Mouse (Mus musculus) left cerebral cortex, postnatal 36 days (tissue): Measurements from ENCODE around the gene Slco2a1. TPM values are rescaled to one million over a fixed set of nuclear protein-coding genes. Genes with fewer than 3 reads are reported as not detected.
"Not testable (repeated sequence)": the region's sequence is repeated elsewhere in the genome, so short reads cannot be mapped to it uniquely, and the experiment has no call there.

ENCODE experiments used
- DNase-seq, 2 experiments: peaks; one replicate each; pipeline ENCODE4 v3.0.0; 2021 to 2022; ENCODE audit warnings: low spot score in 2 of 2, mixed read lengths in 1 of 2
- intact Hi-C: fragments of 180-260 bp; cut with DNase I; formaldehyde crosslinking; loops from one replicate; pipeline ENCODE4 v1.15.1; 2025
- total RNA-seq, 2 experiments: library from RNA; stranded (reverse); gene quantifications; 2 replicates each; pipeline ENCODE4 v1.2.3; 2021

Slco2a1 gene
- total RNA-seq, 2 experiments from 2014 or later, result 0.63 to 0.76 TPM

DNA sequence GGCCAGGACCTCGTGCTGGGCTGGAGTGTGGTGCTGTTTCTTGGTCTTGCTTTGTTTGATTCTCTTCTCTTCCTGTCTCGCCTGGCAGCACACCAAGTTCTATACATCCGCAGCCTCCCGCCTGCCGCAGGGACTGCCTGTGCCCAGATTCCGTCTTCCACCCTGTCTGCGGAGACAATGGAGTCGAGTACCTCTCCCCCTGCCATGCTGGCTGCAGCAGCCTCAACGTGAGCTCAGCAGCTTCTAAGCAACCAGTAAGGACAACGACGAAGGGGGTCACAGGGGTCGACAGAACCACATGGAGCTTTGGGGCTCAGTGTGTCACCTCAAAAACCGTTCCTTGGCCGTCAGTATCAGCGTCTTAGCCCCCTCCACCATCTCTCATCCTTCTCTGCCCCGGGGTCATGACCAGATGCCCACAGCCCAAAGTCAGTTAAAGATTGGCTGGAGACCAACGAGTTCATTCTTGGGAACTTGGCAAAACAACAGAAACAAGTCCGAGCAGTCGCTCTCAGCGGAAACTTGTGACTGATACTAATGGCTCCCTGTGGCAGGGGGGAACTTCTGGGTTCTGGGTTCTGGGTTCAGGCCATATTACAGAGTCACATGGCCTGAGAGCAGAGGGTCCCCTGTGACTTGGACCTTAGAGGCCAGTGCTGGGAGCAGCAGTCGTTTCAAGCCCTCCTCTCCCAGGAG lies 88.5 kb downstream of the Slco2a1 start:
- intact Hi-C loops, result no loop called here
- DNase-seq, result no peak

DNA sequence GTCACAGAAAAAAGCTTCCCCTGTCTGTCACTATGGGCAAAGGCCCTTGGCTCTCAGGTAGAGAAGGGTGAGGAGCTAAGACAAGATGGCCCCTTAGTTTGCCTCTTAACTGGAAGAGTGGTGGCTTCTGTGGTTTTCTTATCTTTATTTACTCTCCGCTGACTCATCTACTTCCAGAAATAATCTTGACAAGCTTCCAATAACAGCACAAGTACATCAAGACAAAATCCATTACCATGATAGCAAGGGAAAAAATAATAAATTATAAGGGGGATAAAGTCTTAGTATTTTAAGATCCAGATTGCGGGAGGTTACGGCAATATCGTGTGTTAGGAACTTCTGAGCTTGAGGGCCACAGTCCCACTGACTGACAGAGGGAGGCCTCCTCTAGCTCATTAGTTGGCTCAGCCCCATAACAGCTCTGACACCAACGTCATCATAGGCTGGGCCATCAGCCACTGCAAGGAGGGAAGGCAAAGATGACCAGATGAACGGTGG lies 89.7 kb downstream of the Slco2a1 start:
- intact Hi-C loops, result no loop called here
- no peak for DNase-seq

DNA sequence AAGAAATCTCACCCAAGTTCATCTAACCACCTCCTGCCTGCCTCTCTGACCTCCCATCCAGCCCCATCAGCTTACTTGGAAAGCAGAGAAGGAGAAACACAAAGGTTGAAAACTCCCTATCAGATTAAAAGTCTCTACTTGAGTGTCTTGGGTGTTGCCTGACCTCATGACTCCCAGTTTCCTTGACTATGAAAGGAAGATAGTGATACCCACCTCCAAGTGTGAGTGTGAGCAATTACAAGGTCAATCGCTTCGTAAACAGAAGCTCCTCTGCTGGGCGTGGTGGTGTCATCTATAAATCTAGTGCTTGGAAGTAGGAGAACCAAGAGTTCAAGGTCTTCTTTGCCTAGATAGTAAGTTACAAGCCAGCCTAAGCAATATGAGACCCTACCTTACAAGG lies 91.7 kb downstream of the Slco2a1 start:
- intact Hi-C loops, result no loop called here
- DNase-seq, result no peak

DNA sequence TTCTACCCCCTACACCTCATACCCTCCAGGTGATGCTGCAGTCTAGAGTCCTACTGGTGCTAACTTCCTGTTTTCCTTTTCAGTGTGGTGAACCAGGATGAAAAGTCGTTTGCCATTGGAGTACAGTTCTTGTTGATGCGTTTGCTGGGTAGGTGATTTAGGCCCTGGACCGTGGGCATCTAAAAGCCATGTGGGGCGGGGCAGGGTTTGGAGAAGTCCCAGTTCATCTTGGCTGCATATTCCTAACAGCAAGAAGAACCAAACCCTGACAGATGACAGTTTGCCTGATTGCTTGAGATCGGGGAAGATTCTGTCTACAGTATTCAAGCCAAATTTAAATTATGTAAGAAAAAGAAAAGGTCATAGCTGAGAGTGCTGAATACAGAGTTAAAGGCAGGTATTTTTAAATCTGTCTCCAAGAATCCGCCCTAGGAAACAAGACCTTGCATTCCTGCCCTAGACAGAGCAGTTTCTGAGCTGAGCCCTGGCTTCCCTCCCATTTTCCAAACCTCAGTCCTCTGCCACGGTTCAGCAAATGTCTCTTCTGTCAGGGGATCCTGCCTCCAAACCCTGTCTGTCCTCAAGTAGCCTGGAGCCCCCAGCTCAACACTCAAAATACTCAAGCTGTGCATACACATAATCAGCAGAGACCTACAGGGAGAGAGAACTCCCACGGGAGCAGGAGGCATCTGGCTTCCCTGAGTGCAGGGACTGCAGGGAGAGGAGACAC lies 93.9 kb downstream of the Slco2a1 start:
- intact Hi-C loops, result no loop called here
- no peak for DNase-seq

DNA sequence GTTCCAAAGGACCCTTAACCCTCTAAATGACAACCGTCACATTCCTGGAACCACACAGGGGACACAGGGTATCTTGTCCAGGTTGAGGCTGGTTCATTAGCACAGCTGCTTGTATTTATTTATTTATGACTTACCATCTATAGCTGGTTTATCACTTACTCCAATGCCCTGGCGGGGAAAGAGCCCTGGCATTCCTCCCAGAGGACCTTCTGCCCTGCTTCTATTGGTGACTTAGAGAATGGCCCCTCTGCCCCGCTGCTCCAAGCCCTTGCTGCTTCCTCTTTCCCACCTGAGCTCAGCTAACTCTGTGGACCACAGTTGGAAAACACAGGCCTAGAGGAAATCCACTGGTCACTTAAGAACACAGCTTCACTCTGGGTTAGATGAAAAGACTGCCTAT lies 94.9 kb downstream of the Slco2a1 start:
- intact Hi-C loops, result no loop called here
- no peak for DNase-seq

DNA sequence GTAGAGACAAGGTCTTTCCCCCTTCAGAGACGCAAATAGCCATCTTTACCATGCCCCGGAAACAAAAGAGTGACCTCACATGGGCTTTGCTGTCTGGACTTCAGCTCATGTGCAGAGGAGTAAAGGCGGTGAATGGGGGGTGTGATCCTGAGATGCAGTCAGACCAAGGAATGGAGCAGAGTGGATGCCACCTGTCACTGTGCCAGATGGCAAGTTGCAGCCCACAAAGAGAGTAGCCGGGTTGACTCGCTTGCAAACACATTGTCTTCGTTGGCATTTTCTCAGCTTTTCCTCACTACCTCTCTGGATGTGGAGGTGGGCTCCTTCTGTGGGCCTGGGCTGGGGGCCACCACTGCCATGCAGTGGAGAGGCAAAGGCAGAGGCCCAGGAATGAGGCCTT lies 98.2 kb downstream of the Slco2a1 start:
- no peak for DNase-seq
- intact Hi-C loops, result no loop called here

DNA sequence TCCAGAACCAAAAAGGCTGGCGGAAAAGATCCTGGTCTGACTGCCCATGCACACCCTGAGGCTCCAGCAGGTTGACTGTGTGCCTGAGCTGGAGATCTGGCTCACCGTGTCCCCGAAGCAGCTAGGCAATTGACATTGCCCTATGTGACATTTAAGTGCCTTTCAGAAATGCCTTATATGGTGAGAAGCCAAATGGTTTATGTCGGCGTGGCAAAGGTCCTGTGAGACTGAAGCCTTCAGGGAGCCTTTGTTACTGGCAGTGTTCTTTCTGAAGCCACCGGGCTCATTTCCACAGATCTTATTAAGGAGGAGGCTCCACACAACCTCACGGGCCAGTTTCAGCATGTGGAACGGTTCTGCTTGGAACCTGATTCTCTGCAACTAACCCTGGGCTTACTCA lies 98.8 kb downstream of the Slco2a1 start:
- DNase-seq, result no peak
- intact Hi-C loops, result no loop called here

DNA sequence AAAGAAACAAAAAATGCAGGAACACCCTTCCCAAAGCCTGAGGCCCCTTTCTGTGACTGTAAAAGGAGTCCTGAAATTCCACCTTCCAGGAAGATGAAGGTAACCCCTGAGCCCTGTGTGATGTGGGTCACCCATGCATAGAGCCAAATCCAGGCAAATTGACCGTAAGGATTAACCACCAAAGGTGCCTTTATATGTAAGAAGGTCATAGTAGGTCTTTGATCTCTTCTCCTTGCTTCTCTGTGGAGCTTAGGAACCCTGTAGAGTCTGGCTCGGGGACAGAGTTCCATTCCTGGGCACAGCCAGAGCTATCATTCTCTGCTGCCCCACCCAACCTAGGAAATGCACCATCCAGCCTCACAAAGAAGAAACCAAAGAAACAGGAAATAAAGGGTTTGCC lies 100.1 kb downstream of the Slco2a1 start:
- intact Hi-C loops, result no loop called here
- DNase-seq, result no peak

DNA sequence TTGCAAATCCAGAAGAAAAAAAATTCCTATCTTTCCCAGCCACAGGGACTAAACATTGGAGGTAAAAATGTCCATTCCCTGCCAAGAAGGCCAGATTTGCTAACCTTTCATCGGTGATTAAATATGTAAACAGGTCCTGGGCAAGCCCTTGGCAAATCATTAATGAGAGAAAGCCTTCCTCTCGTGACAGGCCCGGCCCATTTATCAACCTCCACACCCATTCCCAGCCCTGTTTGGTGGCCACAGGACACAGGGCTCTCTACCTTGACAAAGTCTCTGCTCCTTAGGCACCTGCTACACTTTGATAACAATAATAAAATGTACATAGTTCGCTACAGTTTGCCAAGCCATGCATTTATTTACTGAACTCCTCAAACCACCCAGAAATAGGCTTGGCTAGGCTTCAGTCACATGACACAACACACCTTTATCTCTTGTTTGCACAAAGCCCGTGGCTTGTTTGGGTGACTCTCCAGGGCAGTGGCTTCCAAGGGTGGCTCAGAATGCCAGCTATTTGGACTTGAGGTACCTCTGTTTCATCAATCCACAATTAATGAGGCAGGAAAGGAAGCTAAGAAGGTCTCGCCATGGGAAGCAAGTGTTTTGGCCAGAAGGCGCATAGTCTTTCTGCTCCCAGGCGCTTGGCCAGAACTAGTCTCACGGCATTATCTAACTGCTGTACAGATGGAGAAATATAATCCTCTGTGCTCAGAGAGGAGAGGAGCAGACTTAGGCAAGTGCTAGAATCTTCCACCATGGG lies 101.8 kb downstream of the Slco2a1 start:
- DNase-seq, result no peak
- intact Hi-C loops, result loop anchor here (5.0 kb wide), 1 partner anchor 212 kb away; no protein-coding TSS in a partner anchor

DNA sequence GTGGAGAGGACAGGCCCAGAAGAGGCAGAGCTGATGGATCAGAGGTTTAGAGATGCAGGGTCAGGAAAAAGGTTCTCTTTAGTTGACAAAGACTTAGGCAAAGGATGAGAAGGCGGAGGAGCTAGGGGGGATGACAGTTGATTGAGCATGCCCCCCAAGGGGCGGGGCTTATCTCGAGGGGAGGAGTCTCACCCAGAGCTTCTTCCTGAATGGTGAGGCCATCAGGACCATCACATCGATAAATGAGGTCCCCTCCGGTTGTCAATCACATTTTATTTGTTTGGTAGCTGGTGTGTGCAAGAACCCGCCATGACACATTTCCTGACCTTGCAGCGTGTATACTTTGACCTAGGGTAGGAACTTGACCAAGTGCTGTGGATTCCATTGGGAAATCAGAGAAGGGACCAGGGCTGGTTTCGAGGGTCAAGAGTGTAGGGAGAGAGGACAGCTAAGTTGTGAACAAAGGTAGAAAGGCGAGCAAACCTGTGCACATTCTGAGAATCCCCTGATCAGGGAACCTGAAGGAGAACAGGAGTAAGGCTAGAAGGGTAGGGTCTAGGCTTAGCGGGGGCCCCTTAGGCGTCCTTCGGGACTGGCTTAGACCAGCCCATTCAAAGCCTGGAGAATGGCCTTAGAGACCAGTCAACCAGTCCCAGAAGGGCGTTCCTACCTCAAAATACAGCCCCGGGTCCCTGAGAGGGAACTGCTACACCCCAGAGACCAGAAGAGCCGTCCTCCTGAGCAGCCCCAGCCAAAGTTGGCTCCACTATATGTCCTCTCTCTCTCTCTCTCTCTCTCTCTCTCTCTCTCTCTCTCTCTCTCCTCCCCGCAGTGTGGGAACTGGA lies 102.7 kb downstream of the Slco2a1 start:
- intact Hi-C loops, result loop anchor here (5.0 kb wide), 1 partner anchor 211 kb away; no protein-coding TSS in a partner anchor
- no peak for DNase-seq

DNA sequence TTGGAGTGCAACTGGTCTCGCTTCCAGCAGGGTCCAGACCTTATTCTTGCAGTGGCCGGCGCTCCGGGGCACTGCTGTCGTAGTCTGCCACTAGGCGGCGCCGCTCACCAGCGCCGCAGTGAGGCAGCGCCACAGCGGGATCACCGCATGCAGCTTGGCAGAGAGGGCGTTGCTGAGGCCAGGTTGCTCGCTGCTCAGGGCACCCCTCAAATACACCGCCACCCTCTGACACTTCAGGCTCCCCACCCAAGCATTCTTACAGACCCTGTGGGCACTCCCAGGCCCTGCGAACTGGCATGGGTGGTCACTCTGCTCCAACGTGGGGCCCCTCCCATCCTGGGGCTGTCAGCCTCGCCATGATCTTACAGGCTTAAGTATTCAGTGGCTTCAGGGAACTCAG lies 103.7 kb downstream of the Slco2a1 start:
- intact Hi-C loops, result loop anchor here (5.0 kb wide), 1 partner anchor 210 kb away; no protein-coding TSS in a partner anchor
- peak; percentile 78 to 81 for DNase-seq

DNA sequence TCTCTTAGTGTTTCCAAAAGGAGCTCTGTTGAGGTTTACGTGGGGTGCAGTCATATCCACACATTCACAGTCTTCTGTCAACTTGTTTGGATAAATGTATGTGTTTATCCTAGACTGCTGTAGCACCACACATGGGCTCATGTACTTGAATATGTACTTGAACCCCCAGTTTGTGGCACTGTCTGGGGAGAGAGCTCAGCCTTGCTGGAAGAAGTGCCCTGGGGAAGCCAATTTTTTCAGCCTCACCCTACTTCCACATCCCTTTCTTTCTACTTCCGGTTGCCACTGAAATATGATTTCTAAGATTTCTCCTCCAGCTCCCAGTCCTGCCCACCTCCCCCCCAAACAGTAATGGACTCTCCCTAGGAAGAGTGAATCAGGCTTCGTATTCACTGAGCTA lies 105.2 kb downstream of the Slco2a1 start:
- intact Hi-C loops, result loop anchor here (5.0 kb wide), 1 partner anchor 209 kb away; no protein-coding TSS in a partner anchor
- DNase-seq, result no peak

DNA sequence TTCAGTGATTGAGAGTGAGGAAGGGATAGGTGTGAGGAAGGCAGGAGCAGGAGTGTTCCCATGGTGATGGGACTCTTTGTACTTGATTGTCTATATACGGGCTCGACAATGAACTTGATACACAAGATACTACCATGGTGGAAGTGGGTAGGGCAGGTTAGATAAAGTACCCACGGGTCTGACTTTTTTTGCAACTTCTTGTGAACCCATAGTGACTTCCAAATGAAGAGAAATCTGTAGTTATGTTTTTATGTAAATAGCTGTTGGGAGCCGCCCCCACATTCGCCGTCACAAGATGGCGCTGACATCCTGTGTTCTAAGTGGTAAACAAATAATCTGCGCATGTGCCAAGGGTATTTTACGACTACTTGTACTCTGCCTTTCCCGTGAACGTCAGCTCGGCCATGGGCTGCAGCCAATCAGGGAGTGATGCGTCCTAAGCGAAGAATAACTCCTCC lies 119.9 kb downstream of the Slco2a1 start:
- intact Hi-C loops, DNase-seq: not testable (repeated sequence)

DNA sequence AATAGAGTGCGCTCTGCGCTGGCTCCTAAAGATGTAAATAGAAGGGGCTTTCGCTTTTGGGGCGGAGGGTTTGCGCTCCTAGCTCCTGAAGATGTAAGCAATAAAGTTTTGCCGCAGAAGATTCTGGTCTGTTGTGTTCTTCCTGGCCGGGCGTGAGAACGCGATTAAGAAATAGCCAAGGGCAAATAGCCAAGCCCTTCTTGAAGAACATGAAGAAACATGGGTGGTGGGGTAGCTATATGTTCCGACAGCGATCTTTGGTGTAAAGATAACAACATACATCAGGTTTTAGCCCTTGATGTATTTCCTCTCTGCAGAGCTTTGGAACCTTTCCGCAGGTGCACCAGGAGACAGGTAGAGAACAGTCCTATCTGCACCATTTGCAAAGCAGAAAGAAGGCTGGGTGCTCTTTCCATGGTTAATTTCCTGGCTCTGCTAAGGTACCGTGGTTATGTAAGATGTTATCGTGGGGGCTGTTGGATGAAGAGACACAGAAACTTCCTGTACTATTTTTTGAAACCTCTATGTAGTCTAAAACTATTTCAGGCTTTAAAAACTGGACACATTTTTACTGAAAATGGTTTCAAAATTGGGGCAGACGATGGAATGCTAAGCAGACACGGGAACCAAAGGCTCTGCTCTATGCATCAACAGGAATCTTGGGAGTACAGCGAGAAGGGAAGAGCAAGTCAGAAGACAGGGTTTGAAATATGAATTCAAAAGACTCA lies 120.6 kb downstream of the Slco2a1 start:
- intact Hi-C loops, result no loop called here

DNA sequence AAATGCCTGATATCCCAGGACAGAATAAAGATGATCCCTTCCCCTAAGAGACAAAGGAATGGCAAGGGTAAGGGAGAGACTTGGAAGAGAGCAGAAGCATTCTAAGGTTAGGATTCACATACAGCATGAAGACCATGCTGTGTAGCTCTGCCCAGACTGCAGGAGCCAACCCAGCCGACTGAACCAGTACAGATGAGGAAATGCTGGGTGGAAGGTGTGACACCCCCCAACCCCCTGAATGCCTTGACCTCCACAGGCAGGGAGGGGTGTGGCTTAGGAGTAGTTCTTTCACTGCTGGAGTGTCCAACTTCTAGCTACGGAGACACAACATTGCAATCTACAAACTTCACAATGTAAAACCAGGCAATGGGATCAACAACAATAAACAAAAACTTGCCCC lies 121.4 kb downstream of the Slco2a1 start:
- intact Hi-C loops, result no loop called here
- DNase-seq, result no peak

More for the DNA sequence above, 120.6 kb downstream of the Slco2a1 start:
- DNase-seq, result no peak

DNA sequence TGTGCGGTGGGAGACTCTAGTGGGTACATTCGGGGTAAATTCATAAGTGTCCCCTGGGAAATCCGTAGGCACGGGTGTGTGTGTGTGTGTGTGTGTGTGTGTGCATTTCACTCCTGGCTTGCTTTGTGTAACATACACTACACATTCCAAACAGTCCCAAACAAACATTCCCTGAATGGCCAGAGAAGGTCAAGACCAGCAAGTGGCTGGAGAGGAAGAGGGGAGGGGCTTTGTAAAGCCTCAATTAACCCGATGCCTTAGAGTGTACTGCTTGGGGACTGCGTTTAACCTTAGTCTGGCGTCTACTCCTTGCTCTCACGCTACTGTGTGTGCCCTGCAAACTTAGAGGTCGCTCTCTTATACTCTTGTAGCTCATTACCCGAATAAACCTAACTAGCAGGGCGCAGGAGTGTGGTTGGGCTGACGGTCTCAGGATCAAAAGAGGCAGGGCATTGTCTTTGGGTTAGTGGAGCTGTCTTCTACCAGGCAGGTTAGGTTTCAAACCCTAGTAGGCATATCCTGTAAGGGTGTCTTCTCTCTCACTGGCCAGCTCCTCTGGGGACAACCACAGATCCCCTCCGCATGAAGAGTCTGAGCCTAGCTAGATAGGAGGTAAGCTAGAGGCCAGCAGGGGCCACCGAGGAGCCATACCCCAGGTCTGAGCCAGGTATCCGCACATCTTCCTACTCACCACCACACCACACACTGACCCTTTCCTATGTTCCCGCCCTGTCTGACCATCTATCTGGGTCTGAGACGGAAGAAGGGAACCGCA lies 122.4 kb downstream of the Slco2a1 start:
- no peak for DNase-seq
- intact Hi-C loops, result no loop called here

DNA sequence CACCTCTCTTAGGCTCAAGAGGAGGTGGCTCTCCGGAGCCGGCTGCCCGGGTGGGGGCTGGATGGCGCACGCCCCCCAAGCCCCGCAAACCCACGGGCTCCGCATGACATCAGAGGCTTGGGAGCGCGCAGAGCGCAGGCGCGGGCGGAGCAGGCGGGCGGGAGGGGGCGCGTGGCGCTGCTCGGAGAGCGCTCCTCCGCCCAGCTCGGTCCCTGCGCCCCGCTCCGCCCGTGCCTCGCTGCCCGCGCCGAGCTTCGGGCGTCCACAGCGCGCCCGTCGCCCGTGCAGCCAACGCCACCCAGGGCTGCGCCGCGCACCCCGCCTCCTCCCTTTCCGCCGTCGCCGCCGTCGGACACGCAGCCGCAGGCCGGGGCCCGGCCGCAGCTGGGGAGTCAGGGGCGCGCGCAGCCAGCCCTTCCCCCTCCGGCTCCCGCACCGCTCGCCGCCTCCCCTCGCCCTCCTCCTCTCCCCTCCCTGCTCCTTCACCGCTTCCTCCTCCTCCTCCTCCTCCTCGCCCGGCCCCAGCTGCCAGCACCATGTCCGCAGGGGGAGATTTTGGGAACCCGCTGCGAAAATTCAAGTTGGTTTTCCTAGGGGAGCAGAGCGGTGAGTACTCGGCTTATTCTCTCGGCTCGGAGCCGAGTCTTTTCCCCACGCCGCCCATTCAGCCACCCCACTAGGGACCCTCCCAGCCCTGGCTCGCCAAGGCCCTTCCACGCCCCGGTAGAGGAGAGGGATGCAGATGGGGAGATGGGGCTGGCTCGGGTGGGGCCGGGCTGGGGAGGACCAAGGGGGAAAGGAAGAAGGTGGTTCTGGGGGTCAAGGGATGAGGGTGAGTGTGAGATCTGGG lies 123.3 kb downstream of the Slco2a1 start, which contains the start of gene Rab6b:
TSS of gene Rab6b (plus strand) at position 167 of the 850 bp plus-strand sequence.
- intact Hi-C loops, result loop anchor here (2.0 kb wide), 2 partner anchors 23 to 35 kb away; no protein-coding TSS in a partner anchor
- DNase-seq, result peak; percentile 75 to 88
